Mouse (Mus musculus) c-Kit-negative CD71-positive TER-119-positive erythroid progenitor cells, embryonic 14.5 days (primary cell): ENCODE measurements around the gene Ddx10.

Source experiments
- DNase-seq: peaks from one replicate; pipeline ENCODE4 v3.0.0-alpha.2; 2013; ENCODE audit warnings: low read depth, low spot score

Gene Ddx10

DNA sequence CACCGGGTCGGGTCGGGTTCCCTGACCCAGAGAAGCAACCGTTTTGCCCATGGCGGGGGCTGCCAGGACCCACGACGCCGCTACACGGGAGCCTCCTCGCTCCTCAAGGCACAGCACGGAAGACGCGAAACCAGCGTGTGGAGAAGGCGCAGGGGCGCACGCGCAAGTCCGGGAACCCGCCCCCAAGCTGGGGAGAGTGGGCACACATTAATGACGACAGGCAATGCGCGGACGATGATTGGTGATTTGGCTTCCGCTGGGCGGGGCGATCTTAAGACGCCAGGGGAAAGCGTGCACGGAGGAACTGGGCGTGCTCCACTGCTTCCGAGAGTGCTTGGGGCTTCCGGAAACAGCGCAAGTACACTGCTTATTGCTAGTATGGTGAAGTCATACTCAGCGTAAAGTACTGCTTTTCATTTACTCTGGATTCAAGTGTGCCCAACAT lies at the start of gene Ddx10:
Gene Ddx10, minus strand, starts transcription at position 101 of the 445 bp plus-strand sequence.
- DNase-seq: peak; percentile 93

DNA sequence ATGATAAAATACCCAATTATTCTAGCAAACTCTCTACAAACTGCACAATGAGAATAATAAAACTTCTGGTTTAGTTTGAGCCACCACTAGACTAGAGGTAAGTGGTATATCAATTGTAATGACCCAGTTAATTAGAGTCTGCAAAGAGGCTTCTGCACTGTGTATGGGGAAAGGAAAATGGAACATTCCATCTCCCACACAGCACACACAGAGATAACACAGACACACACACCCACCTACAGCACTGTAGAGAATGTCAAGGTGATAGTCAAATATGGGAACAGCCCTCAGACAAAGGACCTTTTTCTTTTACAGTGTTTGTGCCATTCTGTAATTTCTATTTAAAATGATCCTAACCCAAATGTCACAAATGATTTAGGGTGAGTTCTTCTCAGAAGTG lies 45.0 kb upstream of the Ddx10 start:
- DNase-seq: no peak

DNA sequence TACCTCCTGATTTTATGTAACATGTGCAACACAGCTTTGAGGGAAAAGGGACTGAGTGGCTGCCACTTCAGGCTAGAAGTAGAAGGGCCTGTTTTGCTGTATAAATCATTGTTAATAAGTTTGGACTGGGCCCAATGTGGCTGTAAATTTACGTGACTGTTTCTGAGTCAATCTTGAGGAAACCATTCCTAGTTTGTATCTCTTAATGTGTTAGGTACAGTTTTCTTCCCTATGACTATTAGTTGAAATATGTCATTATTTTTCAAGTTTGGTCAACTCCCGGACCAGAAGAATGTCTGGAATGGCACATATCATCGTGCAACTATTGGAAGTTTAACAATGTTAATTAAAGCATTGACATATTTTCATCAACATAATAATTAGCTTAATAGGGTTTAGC lies 42.2 kb upstream of the Ddx10 start:
- DNase-seq: no peak

DNA sequence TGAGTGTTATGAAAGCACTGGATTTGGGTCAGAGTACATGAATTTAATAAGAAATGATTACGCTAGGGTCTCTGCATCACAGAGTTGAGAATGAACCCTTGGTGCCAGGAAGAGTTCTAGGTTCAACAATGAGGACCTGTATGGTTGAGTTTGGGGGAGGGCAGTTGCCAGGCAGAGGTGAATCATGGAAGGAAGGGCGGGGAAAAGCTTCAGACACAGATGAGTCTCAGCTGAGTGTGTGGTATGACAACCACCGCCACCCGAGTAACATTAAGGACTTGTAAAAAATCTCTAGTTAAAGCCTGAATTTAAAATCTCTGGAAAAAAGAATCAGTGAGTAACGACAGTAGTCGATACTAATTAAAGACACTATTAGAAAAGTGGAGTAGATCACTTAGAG lies 38.9 kb upstream of the Ddx10 start:
- no peak for DNase-seq

GRCm38 (mm10) chr9:53278997-53279396 lies 31.1 kb upstream of the Ddx10 start:
- no peak for DNase-seq

- no peak for DNase-seq
Observed at GRCm38 (mm10) chr9:53276381-53276780, 28.5 kb upstream of the Ddx10 start.

DNA sequence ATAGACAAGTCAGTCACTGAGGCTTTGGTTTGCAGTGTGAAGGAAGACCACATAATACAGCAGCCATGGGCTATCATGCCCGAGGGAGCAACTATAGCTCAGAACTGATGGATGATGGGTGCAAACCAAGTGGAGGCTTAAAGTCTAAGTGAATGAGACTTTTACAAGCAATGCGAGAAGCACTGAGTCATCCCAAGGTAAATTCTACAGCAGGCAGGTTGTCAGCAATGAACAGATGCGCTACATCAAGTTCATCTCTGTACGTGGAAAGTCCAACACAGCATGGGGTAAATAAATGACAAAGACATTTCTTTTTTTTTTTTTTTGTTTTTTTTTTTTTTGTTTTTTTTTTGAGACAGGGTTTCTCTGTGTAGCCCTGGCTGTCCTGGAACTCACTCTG lies 24.9 kb upstream of the Ddx10 start:
- DNase-seq: no peak

DNA sequence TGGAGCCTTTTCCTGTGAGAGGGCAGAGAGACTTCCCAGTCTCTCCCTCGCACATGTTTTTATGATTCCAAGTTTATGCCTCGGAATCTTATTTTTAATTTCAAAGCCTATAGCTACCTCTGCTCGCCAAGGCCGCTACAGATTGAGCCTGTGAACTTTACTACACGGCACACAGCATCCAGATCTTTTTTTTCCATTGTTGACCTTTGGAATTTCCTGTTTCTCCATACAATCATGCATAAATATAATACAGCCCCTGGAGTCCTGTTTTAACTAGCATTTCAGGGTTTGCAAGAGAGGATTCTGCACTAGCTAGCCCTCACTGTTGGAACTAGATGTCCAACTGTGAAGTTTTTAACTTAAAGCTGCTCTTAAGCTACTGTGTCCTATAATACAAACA lies 24.4 kb upstream of the Ddx10 start:
- DNase-seq: no peak

GRCm38 (mm10) chr9:53271281-53272022 lies 23.6 kb upstream of the Ddx10 start:
- DNase-seq: no peak

GRCm38 (mm10) chr9:53269466-53269755 lies 21.6 kb upstream of the Ddx10 start:
- DNase-seq: no peak

DNA sequence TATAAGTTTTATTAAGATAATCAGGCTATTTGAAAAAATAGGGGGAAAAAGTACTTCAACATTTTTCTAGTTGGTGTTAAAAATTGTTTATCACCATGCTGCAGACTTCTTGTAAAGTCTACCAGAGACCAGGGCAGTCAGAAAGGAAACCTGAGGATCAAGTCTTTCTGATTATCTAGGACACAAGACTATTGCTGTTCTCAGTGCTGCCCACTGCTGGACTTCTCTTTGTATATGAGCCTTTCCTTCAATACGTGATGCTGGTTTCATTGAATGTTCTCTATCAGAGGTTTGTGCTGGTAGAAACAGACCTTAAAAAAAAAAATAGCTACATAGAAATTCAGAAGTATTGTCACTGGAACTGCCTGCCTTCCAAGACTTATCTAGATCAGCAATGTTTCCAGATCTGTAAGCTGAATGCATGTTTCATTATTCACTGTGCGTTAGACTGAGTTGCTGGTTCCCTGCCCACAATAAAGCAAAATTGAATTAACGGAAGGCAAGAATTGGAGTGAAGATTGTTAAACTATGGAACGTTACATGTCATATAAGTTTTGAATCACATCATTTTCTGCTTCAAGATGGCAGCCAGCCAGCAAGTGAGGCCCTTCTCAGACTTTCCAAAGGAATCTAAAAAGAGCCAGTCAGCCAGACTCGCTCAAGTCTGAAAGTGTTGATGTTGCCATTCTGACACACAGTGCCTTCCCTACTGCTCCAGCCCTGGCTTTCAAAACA lies 21.0 kb upstream of the Ddx10 start:
- DNase-seq: no peak

DNA sequence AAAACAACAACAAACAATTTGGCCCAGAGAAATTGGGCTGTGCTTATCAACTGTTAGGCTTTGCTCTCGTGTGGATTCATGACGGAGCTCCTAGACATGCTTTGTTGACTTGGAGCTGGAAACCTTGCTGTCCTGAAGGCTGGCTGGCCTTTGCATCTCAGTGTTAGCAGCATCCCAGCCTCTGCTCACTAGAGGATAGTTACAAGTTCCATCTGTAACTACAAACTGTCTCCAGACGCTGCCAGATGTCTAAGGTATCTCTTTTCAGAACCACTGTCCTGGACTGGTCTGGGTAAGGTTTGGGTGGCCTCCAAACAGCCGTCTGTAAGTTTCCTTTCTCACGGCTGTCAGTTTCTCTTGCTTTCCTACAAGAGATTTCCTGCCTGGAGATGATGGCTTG lies 20.2 kb upstream of the Ddx10 start:
- no peak for DNase-seq

GRCm38 (mm10) chr9:53265589-53265988 lies 17.7 kb upstream of the Ddx10 start:
- no peak for DNase-seq

DNA sequence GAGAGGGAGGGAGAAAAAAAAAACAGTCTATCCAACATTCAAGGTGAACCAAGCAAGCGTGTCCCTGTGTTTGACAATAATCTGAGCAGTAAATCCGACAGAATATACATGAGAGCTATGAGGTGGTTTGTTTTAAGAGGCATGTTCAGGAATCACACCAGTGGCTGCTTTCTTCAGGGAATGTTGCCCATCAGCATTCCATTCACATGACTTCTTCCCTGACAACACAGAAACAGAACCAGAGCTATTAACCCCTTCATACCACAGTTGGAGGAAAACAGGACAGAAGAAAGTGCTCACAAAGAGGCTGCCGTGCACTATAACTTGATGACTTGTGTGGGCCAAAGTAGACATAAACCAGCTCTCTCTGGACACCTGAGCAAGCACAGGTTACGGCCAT lies 16.5 kb upstream of the Ddx10 start:
- no peak for DNase-seq

DNA sequence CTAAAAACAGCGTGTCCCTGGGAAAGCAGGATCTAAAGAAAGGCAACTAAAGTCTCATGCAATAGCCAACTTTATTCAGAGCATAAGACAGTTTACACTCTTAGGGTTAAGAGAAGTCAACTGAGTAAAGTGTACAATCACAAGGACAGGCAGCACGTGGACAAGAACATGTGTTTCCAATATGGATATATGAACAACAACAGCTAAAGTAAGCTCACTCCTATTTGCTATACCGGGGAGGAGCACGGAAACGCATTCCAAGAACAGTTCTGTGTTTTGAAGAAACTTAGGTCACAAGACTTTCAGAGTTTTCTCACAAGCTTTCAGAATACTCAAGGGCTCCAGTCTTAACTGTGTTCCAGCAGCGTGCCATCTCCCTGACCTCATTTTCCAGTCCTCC lies 10.3 kb upstream of the Ddx10 start:
- DNase-seq: no peak

GRCm38 (mm10) chr9:53257772-53258171 lies 9.9 kb upstream of the Ddx10 start:
- no peak for DNase-seq

DNA sequence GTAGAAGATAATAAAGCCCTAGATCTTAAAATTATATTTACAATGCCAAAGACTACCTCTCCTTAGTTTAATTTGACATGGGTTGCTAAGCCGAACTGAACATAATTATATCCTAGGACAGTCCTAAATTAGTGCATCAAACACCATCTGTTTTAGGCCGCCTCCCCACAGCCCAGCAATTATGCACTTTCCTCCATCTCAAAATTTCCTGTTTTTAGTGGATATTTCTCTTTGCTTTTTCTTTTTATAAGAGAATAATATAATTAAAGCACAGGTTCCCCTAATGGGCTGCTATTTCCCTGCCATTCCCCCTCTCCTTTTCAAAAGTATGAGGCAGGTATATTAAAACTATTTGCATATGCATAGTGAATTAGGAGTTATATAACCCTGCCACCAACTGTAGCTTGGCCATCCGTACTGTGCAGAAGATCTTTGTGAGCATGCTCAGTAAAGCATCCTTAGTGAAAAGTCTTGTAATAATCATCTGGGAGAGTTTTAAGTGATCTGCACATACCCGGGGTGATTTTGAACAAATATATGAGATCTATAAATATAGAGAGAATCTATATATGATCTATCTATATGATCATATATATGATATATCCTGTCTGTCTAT lies 8.9 kb upstream of the Ddx10 start:
- DNase-seq: no peak

GRCm38 (mm10) chr9:53254368-53254767 lies 6.5 kb upstream of the Ddx10 start:
- DNase-seq: peak; percentile 26

DNA sequence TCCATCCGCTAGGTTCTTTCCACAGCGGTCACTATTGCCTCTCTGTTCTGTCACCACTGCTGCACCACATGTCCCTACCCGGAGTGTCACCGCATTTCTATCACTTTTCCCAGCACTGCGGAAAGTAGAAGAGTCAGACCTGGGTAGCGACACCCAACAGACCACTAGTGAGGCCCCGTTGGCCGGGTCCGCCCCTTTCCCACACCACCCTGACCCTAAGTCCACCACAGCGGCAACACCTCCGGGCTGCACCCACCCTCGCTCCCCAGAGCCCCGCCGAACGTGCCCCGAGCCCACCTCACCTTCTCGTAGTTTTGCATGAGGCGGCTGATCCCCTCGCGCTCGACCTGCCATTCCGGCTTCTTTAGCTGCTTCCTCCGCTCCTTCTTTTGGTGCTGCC lies 337 bp downstream of the Ddx10 start:
- DNase-seq: peak; percentile 8

- no peak for DNase-seq
Observed at GRCm38 (mm10) chr9:53218181-53218580, 29.7 kb downstream of the Ddx10 start.

- DNase-seq: no peak
Observed at GRCm38 (mm10) chr9:53208283-53208682, 39.6 kb downstream of the Ddx10 start.

GRCm38 (mm10) chr9:53174590-53174989 lies 73.3 kb downstream of the Ddx10 start:
- no peak for DNase-seq

DNA sequence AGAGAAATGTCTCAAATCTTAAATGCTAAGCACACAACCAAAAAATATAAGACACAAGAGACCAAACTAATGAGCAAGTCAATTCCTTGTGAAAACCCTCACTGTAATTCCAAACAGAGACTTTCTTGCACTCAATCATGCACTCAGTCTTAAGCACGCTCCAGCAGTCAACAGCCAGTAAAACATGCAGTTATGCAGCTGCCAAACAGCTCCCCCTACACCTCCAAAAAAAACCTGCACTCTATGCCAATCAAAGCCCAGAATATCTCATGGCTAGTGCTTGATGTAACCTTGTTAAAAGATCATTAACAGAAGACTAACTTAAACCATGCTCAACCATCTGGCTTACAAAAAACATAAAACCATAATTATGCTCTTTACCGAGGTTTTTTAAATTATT lies 74.6 kb downstream of the Ddx10 start:
- DNase-seq: no peak
